Mouse (Mus musculus) stomach, embryonic 15.5 days (tissue): ENCODE data around the gene Gm17542. TPM values are rescaled to one million over a fixed set of nuclear protein-coding genes. Genes with fewer than 3 reads are reported as not detected.
"Not testable (repeated sequence)": the region's sequence is repeated elsewhere in the genome, so short reads cannot be mapped to it uniquely, and the experiment has no call there.

Source experiments
- ATAC-seq: fragments of 200-750 bp; cut with Nextera tagmentation; 2 replicates; pipeline ENCODE4 v1.8.0; 2017; ENCODE audit warnings: low read depth, moderate number of reproducible peaks, moderate TSS enrichment; ENCODE audit not compliant: insufficient read depth, low FRiP score
- H3K27ac ChIP-seq: fragments of 300-500 bp; sonication (generic); 2 replicates; pipeline ENCODE4 v1.5.1; 2015; ENCODE audit warnings: mild to moderate bottlenecking, inconsistent platforms
- H3K27me3 ChIP-seq: fragments of 300-500 bp; sonication (generic); replicated peaks from 2 replicates; pipeline ENCODE4 v1.6.1; 2015; ENCODE audit warnings: inconsistent platforms
- H3K36me3 ChIP-seq: fragments of 300-500 bp; sonication (generic); 2 replicates; pipeline ENCODE4 v1.6.1; 2015; ENCODE audit warnings: inconsistent platforms
- H3K4me1 ChIP-seq: fragments of 300-500 bp; sonication (generic); 2 replicates; pipeline ENCODE4 v1.6.1; 2015; ENCODE audit warnings: inconsistent platforms
- H3K4me2 ChIP-seq: fragments of 300-500 bp; sonication (generic); 2 replicates; pipeline ENCODE4 v1.6.1; 2015; ENCODE audit warnings: mild to moderate bottlenecking, inconsistent platforms
- H3K4me3 ChIP-seq: fragments of 300-500 bp; sonication (generic); replicated peaks from 2 replicates; pipeline ENCODE4 v1.5.1; 2015; ENCODE audit warnings: inconsistent platforms
- H3K9ac ChIP-seq: fragments of 300-500 bp; sonication (generic); 2 replicates; pipeline ENCODE4 v1.6.1; 2015; ENCODE audit warnings: inconsistent platforms
- H3K9me3 ChIP-seq: fragments of 300-500 bp; sonication (generic); 2 replicates; pipeline ENCODE4 v1.6.1; 2016; ENCODE audit warnings: inconsistent platforms
- WGBS: fragments of 180-500 bp; shearing (Covaris S2); methylation state at CpG from one replicate; pipeline ENCODE4 v1.1.7; 2015; 5-methylcytosine and 5-hydroxymethylcytosine counted together
- polyA plus RNA-seq: library from polyadenylated mRNA; unstranded; fragments of >200 nt; fragmentation: Nextera tagmentation; extraction: Ambion mirVana; gene quantifications from 2 replicates; pipeline ENCODE4 v1.2.1, GENCODE M21; 2015

The Gm17542 gene
- not detected in 2 replicates for polyA plus RNA-seq

- not testable (repeated sequence) for H3K27me3 ChIP-seq, H3K4me1 ChIP-seq, H3K27ac ChIP-seq, H3K9me3 ChIP-seq, H3K4me2 ChIP-seq, H3K9ac ChIP-seq, ATAC-seq, H3K36me3 ChIP-seq, H3K4me3 ChIP-seq
Measured at GRCm38 (mm10) chr10:58718110-58718509, at the start of gene Gm17542. Gene Gm17542 (minus strand): TSS chr10:58718210.

GRCm38 (mm10) chr10:58739779-58740178 lies 21.8 kb upstream of the Gm17542 start:
- H3K4me2 ChIP-seq = no peak overlapping the region
- ATAC-seq = no peak
- H3K27ac ChIP-seq = no peak overlapping the region
- H3K9me3 ChIP-seq = no peaks in the 10 kb centered on the region
- no peaks in the 10 kb centered on the region for H3K4me1 ChIP-seq
- H3K4me3 ChIP-seq = no peak overlapping the region
- no peaks in the 10 kb centered on the region for H3K27me3 ChIP-seq
- no peaks in the 10 kb centered on the region for H3K36me3 ChIP-seq
- H3K9ac ChIP-seq = no peak overlapping the region

- no peaks in the 10 kb centered on the region for H3K27me3 ChIP-seq
- 86% methylated on average over 7 of the region's 7 CpGs for whole genome bisulfite sequencing
- no peak overlapping the region for H3K27ac ChIP-seq
- H3K9ac ChIP-seq = no peak overlapping the region
- H3K4me3 ChIP-seq = no peak overlapping the region
- ATAC-seq = no peak
- H3K4me2 ChIP-seq = no peak overlapping the region
- H3K4me1 ChIP-seq = no peaks in the 10 kb centered on the region
- H3K9me3 ChIP-seq = no peaks in the 10 kb centered on the region
- no peaks in the 10 kb centered on the region for H3K36me3 ChIP-seq
Measured at GRCm38 (mm10) chr10:58738152-58738551, 20.1 kb upstream of the Gm17542 start.

DNA sequence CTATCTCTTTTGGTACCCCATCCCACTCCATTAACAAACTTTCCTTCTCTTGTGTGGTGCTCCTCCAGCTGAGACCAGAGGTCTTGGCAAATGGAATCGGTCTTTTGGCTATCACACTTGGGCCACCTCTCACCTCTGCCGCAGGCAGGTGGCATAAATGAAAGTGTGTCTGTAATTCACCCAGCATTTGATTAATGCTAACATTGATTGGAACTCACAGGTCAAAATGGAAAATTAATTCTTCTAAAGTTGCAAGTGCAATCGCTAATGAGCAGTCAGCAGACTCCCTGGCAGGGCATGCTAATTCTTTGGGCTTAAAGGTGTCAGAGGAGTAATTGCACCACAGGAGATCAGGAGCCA lies 3.2 kb downstream of the Gm17542 start:
- Histone ChIP-seq H3K9me3 (no peaks in the 10 kb centered on the region), H3K4me2 (peak overlapping the region; percentile 51), H3K9ac (no peak overlapping the region), H3K4me1 (peaks cover 7% of the 10 kb centered on the region; the same call in 1 of the 2 replicates), H3K27me3 (no peaks in the 10 kb centered on the region), H3K4me3 (peak overlapping the region; percentile 27), H3K36me3 (no peaks in the 10 kb centered on the region), H3K27ac (no peak overlapping the region)
- 39% methylated on average over 3 of the region's 3 CpGs for WGBS
- no peak for ATAC-seq

- Histone ChIP-seq H3K4me3 (peak overlapping the region; percentile 27), H3K27me3 (no peaks in the 10 kb centered on the region), H3K27ac (no peak overlapping the region), H3K9ac (no peak overlapping the region), H3K4me1 (peaks cover 7% of the 10 kb centered on the region; the same call in 1 of the 2 replicates), H3K4me2 (peak overlapping the region; percentile 51), H3K36me3 (no peaks in the 10 kb centered on the region), H3K9me3 (no peaks in the 10 kb centered on the region)
- ATAC-seq = no peak
- WGBS = 16% methylated on average over 24 of the region's 24 CpGs
Measured at GRCm38 (mm10) chr10:58713855-58714788, 3.9 kb downstream of the Gm17542 start.

DNA sequence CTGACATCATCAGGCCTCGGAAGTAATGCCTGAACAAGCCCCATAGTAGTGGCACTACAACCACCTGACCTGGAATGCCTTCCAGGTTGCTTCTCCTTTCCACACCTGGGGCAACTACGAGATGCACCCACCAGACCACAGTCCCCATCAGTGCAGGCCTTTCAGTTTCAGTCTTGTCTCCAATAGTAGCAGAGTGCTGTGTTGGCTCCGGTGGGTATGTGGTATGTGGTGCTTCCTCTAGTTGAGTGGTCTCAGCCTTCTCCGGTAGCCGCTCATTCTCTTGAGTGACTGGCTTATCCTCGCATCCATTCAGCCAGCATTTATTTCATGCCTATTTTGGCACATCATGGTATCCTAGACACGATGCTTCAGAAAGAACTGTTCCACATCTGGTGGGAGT lies 4.8 kb downstream of the Gm17542 start:
- Histone ChIP-seq H3K27me3 (no peaks in the 10 kb centered on the region), H3K9ac (no peak overlapping the region), H3K4me2 (no peak overlapping the region), H3K4me3 (no peak overlapping the region), H3K36me3 (no peaks in the 10 kb centered on the region), H3K9me3 (no peaks in the 10 kb centered on the region), H3K4me1 (peaks cover 7% of the 10 kb centered on the region; the same call in 1 of the 2 replicates), H3K27ac (no peak overlapping the region)
- ATAC-seq = no peak
- 93% methylated on average over 7 of the region's 7 CpGs for WGBS

GRCm38 (mm10) chr10:58709021-58709420 lies 9.0 kb downstream of the Gm17542 start:
- no peak for ATAC-seq
- H3K27me3 ChIP-seq = no peaks in the 10 kb centered on the region
- H3K36me3 ChIP-seq = no peaks in the 10 kb centered on the region
- H3K9me3 ChIP-seq = no peaks in the 10 kb centered on the region
- no peak overlapping the region for H3K27ac ChIP-seq
- H3K4me3 ChIP-seq = no peak overlapping the region
- no peak overlapping the region for H3K9ac ChIP-seq
- H3K4me2 ChIP-seq = no peak overlapping the region
- peaks cover 3% of the 10 kb centered on the region; the same call in 1 of the 2 replicates for H3K4me1 ChIP-seq
- WGBS = 84% methylated on average over 4 of the region's 4 CpGs

DNA sequence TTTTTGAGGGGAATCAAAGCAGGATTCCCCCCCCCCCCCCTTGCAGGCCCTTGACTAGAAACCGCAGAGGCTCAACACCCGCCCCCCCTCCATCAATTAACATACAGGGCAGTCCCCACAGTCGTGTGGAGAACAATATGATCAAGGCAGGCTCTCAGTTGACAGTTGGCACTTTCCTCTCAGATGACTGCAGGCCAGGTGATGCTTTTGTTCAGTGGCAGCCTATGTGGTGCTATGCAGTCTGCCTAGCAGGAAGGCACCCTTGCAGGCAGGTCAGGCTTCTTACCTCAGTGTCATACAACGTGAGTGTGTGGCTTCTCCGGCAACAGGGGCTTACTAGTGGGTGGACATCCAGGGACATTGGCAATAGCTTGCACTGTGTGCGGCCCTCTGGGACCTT lies 17.4 kb downstream of the Gm17542 start:
- Histone ChIP-seq H3K36me3 (no peaks in the 10 kb centered on the region), H3K27me3 (no peaks in the 10 kb centered on the region), H3K4me1 (no peaks in the 10 kb centered on the region), H3K27ac (no peak overlapping the region), H3K4me2 (no peak overlapping the region), H3K9me3 (no peaks in the 10 kb centered on the region), H3K9ac (no peak overlapping the region), H3K4me3 (no peak overlapping the region)
- no peak for ATAC-seq
- WGBS = 47% methylated on average over 6 of the region's 6 CpGs

DNA sequence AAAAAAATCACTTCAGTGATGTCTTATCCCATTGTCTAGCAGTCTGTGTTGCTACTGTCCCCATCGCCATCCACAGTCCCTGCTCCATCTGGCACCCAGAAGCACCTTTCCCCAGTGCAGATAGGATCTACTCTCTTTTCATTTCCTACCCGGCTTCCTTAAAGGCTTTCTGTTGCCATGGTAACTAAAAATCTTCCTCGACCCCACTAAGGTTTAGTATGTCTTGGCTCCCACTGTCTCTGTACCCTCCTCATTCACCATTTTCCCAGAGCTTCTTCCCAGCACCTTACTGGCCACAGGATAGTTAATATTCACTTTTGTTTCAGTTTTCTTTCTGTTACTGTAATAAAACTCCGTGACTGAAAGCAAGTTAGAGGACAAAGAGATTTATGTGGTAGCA lies 17.9 kb downstream of the Gm17542 start:
- Histone ChIP-seq H3K36me3 (no peaks in the 10 kb centered on the region), H3K4me3 (no peak overlapping the region), H3K4me1 (no peaks in the 10 kb centered on the region), H3K9ac (no peak overlapping the region), H3K4me2 (no peak overlapping the region), H3K27me3 (no peaks in the 10 kb centered on the region), H3K9me3 (no peaks in the 10 kb centered on the region), H3K27ac (no peak overlapping the region)
- 32% methylated on average over 4 of the region's 4 CpGs for WGBS
- no peak for ATAC-seq

GRCm38 (mm10) chr10:58698955-58699354 lies 19.1 kb downstream of the Gm17542 start:
- 81% methylated on average over 4 of the region's 4 CpGs for WGBS
- no peak overlapping the region for H3K4me2 ChIP-seq
- H3K4me1 ChIP-seq = no peaks in the 10 kb centered on the region
- H3K4me3 ChIP-seq = no peak overlapping the region
- no peak overlapping the region for H3K9ac ChIP-seq
- no peaks in the 10 kb centered on the region for H3K36me3 ChIP-seq
- no peaks in the 10 kb centered on the region for H3K27me3 ChIP-seq
- H3K9me3 ChIP-seq = no peaks in the 10 kb centered on the region
- ATAC-seq = no peak
- H3K27ac ChIP-seq = no peak overlapping the region

GRCm38 (mm10) chr10:58691051-58691450 lies 27.0 kb downstream of the Gm17542 start:
- no peaks in the 10 kb centered on the region for H3K9me3 ChIP-seq
- no peaks in the 10 kb centered on the region for H3K27me3 ChIP-seq
- H3K36me3 ChIP-seq = no peaks in the 10 kb centered on the region
- no peak overlapping the region for H3K4me3 ChIP-seq
- WGBS = 62% methylated on average over 6 of the region's 7 CpGs
- no peak overlapping the region for H3K27ac ChIP-seq
- no peak overlapping the region for H3K4me2 ChIP-seq
- H3K9ac ChIP-seq = no peak overlapping the region
- no peaks in the 10 kb centered on the region for H3K4me1 ChIP-seq
- ATAC-seq = 0 out of 2 replicates have a peak, but pooled peaks have one; percentile 56

GRCm38 (mm10) chr10:58679298-58679697 lies 38.7 kb downstream of the Gm17542 start:
- Histone ChIP-seq H3K9me3 (no peaks in the 10 kb centered on the region), H3K27me3 (no peaks in the 10 kb centered on the region), H3K4me3 (no peak overlapping the region), H3K4me2 (no peak overlapping the region), H3K27ac (no peak overlapping the region), H3K9ac (no peak overlapping the region), H3K4me1 (0 out of 2 replicates have a peak, but pooled peaks cover 3% of the 10 kb centered on the region), H3K36me3 (no peaks in the 10 kb centered on the region)
- ATAC-seq = no peak
- 81% methylated on average over 6 of the region's 6 CpGs for WGBS
